Mouse (Mus musculus) mouse trophoblast stem cell (cell line): ENCODE measurements around the gene Zfand3.

Experiments used
- in situ Hi-C, 2 experiments: fragments of 300-500 bp; cut with MseI, MboI; formaldehyde crosslinking; loops; 2 replicates in 1 of 2; 3 replicates in 1 of 2; pipeline ENCODE4 v1.15.1; 2025

The Zfand3 gene

DNA sequence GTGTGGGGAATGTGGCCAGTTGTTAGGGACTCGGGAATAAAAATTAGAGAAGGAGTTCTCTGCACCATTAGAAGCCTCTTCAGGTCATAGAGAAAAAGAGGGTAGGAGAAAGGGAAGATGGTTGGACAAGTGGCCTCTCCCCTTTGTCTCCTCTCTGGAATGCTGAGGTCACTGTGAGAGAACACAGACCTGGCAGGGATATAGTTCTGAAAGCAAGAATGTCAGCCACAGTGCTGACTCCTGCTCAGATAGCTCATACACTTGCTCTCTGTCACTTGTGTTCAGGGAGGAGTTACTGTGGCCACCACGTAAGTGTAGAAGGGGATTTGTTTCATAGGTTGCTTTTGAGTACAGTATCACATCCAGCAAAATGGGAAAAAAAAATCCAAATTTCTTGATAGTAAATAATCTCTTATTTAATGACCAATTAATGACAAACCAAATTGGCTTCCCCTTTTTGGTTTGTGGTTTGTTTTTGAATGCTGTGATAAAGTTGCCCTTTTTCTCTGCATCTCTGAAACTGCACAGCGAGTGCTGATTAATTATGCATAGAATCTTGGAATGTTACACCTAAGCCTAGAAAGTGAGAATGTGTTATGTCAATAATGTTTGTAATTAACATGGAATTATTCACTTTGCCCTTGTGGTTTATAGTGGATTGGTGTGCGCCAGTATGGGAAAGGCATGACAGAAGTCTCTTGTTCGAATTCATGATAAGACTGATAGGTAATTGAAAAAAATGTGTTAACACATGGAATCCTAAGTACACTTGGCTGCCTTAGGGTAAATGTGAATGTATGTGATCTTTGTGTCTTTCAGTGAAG, 47.2 kb downstream of the Zfand3 start:
- in situ Hi-C loops, result no loop called here

DNA sequence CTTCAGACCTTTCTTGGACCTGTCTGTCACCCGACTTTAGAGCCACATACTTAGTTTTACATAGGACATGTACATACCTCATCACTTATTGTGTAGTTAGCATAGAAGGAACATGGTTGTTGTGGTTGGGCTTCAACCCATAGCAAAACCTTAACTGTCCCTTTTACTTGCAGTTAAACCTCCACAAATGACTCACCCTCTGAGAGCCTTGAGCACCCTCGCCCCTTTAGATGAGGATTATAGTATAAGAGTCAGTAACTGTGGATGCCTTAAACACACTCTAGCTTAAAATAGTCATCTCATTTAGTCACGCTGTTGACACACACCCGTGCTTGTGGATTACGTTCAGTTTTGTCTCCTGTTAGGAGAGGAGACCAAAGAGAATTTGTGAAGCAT, 47.8 kb downstream of the Zfand3 start:
- in situ Hi-C loops, result no loop called here

DNA sequence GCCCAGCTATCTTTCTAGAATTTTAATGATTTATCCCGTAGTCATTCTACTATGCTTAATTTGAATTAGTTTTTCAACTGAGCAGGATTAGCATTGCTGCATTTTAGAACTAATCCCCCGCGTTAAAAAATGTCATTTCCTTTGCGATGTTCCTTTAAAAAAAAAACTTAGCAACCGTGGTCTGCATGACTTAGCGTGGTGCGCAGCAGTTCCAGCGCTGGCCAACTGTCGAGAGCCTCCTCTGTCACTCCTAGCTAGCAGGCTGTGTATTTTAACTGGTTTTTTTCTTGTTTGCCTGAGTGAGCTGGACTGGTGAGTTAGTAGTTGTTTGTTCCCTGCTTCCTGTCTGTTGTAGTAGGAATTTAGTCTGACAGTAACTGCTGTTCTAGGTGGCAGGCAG, 48.9 kb downstream of the Zfand3 start:
- in situ Hi-C loops, result no loop called here

DNA sequence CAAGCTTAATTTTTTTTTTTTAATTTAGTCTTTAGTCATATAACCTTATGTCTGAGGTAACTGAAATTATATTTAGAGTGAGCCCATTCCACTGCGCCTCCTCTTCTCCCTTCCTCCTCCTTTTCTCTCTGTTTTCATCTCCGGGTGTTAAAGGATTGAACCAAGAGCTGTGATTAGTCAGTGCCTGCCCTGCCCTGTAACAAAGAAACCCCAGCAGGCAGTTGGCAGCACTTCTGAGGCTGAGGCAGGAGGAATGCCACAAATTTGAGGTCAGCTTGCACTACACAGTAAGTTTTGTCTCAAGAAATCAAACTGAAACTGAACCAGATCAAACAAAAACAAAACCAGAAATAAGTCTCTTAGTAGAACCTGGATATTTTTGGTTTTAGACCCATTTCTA, 49.3 kb downstream of the Zfand3 start:
- in situ Hi-C loops, result no loop called here

DNA sequence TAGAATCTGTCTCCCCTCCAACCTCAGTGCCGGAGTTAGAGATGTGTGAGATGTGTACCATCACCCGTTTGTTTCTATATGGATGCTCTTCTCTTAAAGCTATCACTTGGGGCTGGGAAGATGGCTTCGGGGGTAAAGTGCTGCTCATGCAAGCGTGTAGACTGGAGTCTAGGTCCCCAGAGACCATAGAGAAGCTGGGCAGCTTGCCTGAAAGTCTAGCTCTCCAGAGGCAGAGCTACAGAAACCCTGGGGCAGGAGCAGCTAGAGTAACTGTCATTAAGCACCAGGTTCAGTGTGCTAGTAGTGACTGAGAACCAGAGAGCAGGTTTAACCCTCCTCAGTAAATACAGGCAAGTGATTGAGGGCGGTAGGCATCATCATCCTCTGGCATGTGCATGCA, 51.7 kb downstream of the Zfand3 start:
- in situ Hi-C loops, result no loop called here

DNA sequence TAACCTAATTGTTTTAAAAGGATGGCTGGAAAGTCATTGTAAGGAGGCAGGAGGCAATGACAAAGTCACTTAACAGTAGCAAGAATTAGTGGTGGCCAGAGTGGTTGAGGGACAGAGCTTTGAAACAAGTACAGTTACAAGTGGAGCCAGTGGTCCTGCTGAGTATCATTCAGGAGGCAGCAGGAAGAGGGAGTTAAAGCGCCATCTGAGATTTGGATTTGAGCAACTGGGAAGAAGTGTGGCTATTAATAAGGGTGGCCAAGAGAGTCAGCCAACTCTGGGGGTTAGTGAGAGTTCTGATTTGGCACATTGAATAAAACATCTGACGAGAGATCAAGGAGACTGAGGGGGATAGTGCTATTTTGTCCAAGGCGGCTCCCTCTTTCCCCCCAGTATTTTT, 54.1 kb downstream of the Zfand3 start:
- in situ Hi-C loops, result no loop called here

DNA sequence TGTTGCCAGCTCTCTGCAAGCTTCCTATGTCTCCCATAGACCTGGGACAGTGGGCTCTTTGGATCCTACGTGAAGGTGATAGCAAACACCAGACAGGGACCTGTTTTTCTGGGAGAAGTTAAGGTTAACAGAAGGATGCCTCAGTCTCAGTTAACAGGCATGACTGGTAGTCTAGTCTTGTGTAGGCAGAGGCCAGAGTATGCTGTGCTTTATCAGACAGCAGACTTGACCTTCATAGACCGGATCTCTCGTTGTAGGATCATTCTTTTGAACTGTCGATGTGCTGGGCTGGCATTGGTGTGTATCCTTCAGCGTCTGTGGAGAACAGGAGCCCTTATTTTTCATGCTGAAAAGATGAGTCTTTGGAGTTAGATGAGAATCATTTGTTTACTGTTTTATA, 54.5 kb downstream of the Zfand3 start:
- in situ Hi-C loops, result no loop called here

DNA sequence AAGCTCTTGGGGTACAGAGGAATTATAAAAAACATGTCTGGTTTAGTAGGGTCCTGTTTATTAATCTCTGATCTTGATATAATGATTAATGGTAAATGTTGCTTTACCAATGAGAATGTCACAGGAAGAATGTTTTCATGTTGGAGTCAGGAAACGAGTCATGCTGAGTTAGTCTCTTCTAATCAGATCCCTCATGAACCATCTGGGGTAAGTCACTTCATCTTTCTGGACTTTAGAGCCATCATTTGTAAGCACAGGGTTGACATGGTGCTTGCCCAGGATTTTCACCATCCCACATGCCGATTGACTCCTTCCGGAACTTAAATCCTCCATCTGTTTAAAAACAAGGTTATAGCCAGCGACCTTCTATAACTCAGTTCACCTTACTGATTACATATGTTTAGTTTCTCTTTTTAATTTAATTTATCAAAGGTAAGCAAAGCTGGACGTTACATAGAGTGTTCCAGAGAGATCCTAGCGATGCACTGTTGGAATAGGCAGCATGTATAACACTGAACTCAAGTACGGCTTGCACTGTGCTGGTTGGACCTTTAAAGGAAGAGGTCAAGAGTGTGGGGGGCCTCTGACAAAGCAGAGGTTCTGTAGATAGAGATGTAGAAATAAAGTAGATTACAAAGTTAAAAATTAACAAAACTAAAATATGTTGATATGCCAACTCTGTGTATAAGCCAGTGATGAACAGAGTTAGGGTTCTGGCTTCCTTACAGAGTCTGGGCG, 56.7 kb downstream of the Zfand3 start:
- in situ Hi-C loops, result no loop called here

DNA sequence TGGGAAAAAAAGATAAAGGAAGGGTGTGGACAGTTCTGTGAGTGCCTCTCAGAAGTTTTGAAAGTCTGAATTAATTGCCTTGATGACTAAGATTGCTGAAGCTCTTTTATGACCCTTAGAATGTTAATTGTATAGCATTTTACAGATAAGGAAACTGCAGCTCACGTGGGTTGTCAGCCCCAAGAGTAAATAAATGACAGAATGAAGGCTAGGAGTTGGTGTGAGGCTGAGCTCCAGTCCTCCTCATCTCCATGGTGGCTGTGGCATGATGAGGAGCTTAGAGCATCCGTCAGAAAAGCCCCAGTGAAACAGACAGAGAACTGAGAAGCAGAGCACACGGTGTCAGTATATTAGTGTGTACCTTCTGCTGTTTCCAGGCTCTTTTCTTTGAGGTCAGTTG, 59.3 kb downstream of the Zfand3 start:
- in situ Hi-C loops, result no loop called here

DNA sequence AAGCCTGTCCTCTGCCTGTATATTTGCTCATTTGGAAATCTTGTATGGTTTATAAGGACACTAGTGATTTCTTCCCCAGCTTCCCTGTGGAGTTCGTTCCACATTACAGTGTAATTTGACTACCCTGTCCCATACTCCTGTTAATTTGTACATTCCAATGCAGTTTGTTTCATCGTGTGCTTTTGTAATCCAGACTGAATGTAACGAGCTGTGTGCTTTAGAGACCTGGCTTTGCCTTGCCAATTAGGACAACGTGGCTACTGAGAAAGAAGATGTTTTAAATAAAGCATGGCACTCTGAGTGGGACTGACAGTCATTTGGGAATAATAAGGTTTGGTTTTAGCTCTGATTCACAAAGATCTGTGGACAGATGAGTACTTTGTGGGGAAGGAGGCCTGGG, 60.2 kb downstream of the Zfand3 start:
- in situ Hi-C loops, result no loop called here

DNA sequence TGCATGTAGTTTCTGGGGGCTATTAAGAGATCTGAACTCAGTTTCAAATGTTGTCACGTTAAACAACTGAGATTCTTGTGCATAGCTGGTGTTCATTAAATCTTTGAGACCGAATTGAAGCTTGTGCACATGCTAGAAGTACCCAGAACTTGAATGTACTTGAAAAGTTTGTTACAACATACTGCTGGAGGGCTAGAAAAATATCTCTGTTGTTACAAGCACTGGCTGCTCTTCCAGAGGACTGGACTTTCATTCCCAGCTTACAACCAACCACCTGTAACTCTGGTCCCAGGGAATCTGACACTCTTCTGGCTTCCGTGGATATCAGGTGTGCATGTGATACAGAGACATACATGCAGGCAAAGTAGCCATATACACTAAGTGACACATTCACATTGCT, 65.2 kb downstream of the Zfand3 start:
- in situ Hi-C loops, result no loop called here

DNA sequence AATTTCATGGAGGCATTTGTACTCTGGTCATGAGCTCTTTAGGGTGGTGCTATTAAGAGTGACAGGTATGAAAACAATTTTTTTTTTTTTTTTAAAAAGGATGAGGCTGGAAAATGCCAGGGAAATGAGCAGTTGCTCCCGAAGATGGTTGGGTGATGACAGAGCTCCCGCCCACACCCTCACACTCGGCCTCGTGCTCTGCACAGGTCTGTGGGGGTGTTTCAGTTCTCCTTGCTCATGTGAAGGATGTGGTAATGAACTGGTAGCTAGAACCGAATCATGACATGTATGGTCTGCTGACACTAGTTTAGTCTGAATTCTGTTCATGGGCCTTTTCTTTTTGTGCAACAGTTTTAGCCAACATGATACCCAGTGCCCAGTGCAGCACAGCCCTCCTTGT, 66.1 kb downstream of the Zfand3 start:
- in situ Hi-C loops, result no loop called here

DNA sequence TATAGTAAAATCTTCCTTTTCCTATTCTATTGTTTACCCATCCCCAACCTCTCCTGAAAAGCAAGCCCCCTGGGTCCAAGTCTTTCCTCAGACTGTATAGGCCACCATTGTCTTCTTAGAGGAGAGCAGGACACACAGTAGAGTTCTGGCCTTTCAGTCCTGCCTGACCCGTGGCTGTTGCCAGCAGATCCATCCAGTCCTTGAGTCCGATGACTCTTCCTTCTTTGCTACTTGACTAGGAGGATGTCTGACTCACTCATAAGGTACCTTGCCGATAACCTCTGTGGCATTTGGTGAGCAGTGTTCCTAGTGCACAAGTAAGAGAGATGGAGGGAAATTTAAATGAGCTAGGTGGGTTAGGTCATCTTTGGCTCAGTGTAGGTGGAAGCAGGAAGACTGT, 68.1 kb downstream of the Zfand3 start:
- in situ Hi-C loops, result no loop called here

DNA sequence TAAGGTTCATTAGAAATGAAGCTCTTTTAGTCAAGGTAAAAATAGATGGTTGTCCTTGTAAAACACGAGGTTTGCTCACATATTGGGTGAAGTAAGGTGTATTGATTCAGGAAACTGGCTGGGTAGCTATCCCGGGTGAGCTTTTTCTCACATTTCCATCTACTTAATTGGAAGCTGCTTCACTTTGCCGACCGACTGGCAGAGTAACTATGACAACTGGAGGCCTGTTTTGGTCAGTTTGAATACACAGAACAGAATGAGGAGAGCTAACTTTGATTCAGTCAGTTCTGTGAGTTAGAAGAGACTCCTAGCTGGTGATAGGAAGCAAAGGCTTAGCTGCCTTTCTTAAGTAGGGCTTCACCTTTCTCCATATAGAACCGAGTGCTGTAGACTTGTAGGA, 71.4 kb downstream of the Zfand3 start:
- in situ Hi-C loops, result no loop called here

DNA sequence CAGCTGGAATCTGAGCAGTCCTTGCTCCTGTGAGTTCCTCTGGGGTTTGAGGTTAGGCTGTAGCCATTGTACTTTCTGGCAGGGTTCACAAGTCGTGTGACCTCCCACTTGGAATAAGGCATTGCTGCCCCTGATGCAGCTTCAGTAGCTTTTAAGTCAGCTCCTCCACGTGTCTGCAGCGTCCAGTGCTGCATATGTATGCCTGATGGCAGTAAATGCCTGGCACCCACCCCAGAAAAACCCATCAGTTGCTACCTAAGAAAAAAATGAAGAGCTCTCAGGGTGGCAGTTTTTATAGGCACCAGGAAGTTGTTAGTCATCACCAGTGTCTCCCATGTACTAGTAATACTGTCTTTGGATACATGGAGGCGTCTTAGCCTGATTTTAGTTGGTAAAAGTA, 79.5 kb downstream of the Zfand3 start:
- in situ Hi-C loops, result no loop called here

DNA sequence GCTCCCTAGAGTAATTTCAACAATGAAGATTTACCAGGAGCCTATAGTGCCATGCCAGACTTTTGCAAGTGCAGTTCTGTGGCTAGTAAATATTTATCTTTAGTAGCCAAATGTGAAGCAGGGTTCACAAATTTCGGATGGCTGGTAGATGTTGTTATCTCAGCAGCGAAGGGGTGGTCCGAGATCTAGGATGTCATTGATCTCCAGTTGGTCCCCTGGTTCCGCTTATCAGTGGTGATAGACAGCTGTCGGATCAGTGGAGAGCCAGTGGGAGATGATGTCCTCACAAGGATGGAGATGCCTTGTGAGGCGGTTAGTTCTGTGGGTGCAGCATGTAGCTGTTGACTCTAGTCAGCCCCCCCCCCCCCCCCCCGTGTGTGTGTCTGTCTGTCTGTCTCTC, 82.2 kb downstream of the Zfand3 start:
- in situ Hi-C loops, result no loop called here

DNA sequence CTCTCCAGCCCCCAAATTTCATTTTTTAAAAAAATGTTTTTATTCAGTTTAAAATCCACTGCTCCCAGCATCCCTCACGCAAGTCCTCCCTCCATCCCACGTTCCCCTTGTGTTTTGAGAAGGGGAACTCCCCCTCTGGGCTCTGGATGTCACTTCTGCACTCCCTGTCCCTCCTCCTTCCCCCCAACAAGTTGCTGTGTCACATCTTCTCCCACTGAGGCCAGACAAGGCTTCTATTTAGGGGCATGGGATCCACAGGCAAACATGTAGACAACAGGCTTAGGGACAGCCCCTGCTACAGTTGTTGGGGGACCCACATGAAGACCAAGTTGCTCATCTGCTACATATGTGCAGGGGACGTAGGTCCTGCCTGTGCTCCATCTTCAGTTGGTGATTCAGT, 83.9 kb downstream of the Zfand3 start:
- in situ Hi-C loops, result no loop called here

DNA sequence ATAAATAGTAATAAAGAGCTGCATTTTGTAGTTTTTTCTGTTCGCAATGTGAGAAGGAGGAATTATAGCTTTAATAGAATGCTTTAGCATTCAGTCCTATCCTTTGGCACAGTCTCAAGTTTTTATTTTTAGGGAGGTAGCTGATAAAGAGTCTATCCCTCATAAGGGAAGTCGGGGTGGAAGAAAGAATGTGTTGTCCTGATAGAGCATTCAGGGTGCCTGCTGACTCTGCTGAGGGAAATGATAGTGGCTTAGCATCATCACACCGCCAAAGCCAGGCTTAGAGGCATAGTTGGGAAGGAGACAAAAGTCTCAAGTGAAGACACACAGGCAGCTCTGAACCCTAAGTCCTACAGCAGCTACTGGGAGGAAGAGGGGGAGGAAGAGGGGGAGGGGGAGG, 85.9 kb downstream of the Zfand3 start:
- in situ Hi-C loops, result no loop called here

DNA sequence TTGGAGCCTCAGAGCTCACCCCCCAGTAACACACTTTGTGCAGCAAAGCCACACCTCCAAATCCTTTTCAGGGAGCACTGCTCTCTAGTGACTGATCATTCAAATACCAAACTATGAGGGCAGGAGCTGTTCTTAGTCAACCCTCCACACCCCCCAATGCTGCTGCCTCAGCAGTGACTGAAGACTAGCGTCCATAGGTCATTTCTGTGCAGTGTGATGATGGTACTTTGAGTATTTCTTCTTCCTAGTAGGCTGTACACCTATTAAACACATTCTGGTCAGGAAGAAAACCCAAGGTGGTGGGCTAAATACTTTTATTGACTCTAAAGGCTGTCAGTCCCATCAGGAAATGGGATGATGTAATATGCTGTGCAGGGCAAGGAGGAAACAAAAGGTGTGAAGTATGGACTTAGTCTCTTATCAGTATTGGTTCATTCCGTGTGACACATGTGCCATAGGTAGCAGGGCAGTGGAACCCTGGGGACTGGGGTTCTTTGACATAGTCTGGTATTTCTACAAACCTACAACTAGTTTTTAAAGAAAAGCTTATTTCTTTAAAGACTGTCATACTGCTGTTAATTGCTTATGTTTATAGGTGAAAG, 88.7 kb downstream of the Zfand3 start:
- in situ Hi-C loops, result no loop called here

DNA sequence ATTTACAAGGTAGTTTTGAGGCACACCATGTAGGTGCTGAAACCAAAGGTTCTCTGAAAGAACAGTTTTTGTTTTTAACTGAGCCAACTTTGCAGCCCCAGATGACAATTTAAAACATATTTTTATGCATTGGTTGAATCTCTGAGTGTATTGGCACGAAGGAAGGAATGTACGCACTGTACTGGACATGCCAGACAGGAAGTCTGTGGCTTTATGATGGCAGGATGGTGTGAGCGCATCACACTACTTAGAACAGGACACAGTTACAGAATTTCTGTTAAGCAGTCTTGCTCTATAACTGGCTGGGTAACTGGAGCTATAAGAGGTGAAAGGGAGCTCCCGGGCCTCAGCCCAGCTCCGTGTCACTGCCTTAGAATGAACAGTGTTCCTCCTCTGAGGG, 92.6 kb downstream of the Zfand3 start:
- in situ Hi-C loops, result no loop called here

DNA sequence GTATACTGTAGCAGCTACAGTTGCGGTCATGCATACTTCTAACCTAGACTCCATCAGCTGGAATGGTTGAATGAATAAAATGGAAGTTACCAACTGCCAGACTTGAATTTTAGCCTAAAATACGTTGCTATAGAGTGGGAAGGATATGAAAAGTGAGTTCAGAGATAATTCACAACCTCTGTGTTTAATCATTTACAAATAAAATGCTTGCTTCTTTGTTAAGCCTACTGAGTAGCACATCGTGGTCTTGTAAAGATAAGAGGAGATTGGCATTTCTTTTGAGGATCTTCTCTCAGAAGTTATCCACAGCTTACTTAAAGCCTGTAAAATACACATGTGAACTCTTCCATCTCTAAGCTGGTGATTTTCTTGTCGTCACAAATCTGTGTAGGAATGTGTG, 93.1 kb downstream of the Zfand3 start:
- in situ Hi-C loops, result no loop called here

DNA sequence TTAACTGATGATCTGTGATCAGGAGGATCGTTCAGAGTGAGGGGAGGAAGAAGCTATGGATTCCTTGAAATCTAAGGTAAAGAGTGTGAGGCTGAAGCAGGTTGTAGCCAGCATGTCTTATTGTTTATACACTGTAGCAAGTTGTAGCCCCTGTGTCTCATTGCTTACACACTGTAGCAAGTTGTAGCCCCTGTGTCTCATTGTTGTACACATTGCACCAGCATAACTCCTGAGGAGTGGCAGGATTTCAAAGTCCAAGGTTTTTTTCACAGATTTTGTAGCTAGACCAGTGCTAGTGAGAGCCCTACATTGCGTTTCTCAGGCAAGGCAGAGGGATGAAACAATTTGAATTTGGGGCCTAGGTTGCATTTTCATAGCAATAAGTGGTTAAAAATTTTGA, 95.1 kb downstream of the Zfand3 start:
- in situ Hi-C loops, result no loop called here

DNA sequence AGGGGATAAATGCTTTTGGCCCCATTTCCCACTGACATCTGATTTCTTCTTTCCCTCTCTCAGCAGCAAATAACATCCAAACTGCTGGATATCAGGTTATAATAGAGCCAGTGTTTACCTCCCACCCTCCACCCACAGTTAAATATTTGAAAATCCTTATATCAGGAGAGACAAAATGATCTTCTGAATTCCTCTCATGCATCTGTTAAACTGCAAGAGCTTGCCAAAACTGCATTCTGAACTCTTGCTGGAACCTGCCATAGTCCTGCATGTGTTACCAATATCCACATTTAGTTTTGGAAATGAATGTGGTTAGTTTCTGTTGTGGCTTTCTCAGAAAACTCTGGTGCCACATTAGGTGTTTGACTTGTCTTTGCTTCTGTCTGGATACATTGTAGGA, 97.3 kb downstream of the Zfand3 start:
- in situ Hi-C loops, result no loop called here
